Mouse (Mus musculus) megakaryocyte, embryonic 14.5 days (primary cell): ENCODE data around the gene Eif2ak3.

Experiments used
- FLI1 ChIP-seq: IDR thresholded peaks from 2 replicates; pipeline ENCODE4 v1.6.1; 2012; ENCODE audit warnings: low read length, inconsistent platforms, mixed read lengths
- GATA1 ChIP-seq: IDR thresholded peaks from 3 replicates; pipeline ENCODE4 v1.6.1; 2012; ENCODE audit warnings: mixed read lengths, low read length, inconsistent platforms, borderline replicate concordance

DNA sequence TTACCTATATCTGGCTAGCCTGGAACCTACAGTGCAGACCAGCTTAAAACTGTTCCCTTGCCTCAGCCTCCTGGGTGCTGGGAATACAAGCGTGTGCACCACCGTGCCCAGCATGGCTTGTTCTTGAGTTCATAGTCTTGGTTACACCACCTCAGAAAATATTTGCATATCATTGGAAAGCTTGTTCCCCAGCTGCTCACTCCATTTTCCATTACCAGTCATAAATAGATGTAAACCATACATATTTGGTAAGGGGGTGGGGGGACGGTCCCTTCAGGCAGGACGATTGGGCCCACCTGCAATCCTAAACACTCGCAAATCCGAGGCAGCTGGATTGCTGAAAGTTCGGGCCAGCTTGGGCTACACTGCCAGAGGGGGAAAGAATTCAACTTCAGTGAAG, 109.0 kb downstream of the Eif2ak3 start:
- TF ChIP-seq FLI1: no peak
- no peak for TF ChIP-seq GATA1
